Mouse (Mus musculus) yolk sac, embryonic 10.5 days (tissue): ENCODE data around the gene Cdk8.

ENCODE experiments used
- DNase-seq: peaks from one replicate; pipeline ENCODE4 v3.0.0-alpha.2; 2017; ENCODE audit warnings: low spot score

Cdk8 gene

GRCm38 (mm10) chr5:146328941-146329340 is 97.9 kb downstream of the Cdk8 start:
- no peak for DNase-seq

DNA sequence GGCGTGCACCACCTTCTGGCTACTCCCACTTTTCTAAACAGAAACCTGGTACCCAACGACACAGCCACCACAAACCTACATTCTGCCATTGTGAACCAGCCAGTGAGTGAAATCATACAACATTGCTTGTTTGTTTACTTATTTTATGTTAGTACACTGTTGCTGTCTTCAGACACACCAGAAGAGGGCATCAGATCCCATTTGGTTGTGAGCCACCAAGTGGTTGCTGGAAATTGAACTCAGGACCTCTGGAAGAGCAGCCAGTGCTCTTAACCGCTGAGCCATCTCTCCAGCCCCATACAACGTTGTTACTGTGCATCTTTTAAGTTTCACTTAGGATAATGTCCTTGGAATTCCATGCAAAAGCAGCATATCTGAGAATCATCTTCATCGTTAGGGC is 98.5 kb downstream of the Cdk8 start:
- no peak for DNase-seq

DNA sequence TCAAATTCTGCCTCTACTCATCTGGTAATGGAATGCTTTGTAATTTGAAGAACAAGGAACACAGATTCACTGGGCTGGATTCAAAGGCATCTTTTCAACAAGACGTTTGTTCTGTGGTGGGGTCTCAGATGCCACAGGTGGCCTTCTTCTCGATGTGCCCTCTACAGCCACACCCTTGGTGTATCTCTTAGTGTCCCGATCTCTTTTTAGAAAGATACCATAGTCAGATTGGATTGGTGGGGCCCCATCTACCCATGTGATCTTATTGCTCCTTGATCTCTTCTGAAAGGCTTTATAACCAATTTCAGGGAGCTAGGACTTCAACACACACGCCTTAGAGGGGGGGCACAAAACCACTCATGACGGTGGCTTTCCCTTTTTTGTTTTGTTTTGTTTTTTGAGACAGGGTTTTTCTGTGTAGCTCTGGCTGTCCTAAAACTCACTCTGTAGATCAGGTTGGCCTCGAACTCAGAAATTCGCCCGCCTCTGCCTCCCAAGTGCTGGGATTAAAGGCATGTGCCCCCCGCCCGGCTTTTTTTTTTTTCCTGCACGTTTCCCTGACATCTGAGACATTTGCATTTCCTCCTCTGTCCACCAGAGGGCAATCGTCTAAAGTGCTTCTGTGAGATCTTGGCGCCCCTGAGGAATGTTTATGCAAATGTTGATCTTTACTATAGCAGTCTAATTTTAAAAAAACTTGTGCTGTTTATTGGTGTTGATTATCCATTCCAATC is 99.2 kb downstream of the Cdk8 start:
- peak; percentile 24 for DNase-seq

DNA sequence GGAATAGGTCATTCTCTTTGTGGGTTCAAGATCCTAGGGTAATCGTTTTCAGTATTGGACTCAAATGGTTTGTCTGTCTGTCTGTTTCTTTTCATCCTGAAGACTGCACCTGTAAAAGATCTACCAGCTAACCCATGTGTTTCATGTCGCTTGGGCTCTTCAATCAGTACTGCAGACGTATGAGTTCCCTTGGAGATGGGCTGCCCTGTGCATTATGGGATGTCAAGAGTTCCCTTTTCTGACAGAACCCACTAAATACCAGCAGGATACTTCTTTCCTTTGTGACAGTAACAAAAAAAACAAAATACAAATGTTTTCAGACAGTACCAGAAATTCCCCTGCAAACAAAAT is 99.7 kb downstream of the Cdk8 start:
- no peak for DNase-seq

GRCm38 (mm10) chr5:146331131-146331530 is 100.1 kb downstream of the Cdk8 start:
- DNase-seq, result no peak

DNA sequence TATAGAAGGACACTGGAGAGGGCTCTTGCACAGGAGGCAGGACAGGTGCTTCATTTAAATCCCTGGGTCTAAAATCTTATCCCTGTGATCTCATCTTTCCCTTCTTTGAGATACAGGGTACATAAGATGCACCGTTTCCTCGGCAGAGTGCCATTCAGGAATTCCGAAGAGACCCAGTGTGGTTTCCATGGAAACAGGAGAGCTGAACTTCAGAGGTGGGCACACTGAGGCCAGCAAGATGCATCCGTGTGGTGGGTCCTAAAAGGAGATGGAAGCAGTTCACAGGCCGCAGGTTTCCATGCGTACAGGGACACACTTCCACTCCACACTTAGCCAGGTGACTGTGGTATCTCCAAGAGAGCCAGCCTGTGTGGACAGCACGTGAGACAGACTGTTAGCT is 101.5 kb downstream of the Cdk8 start:
- no peak for DNase-seq

- no peak for DNase-seq
Observed at GRCm38 (mm10) chr5:146334410-146334809, 103.4 kb downstream of the Cdk8 start.

GRCm38 (mm10) chr5:146338064-146338463 is 107.0 kb downstream of the Cdk8 start:
- DNase-seq, result no peak

GRCm38 (mm10) chr5:146340037-146340436 is 109.0 kb downstream of the Cdk8 start:
- DNase-seq, result no peak

GRCm38 (mm10) chr5:146344911-146345686 is 114.1 kb downstream of the Cdk8 start:
- no peak for DNase-seq

DNA sequence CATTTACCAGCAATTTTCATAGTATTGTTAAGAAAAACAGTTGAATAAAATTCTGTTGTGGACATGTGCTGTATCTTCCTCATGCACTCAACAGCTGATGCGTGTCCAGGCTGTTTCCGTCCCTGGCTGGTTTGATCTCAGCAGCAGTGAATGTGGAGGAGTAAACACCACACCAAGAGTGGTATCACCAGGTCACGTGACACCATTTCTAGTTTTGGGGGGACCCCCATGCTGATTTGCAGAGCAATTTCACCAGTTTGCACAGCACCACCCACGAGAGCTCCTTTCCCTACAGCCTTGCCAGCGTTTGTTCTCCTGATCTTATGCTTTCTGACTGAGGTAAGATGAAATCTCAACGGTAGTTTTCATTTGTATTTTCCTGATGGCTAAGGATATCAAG is 116.1 kb downstream of the Cdk8 start:
- DNase-seq, result no peak

GRCm38 (mm10) chr5:146349183-146349582 is 118.2 kb downstream of the Cdk8 start:
- DNase-seq, result no peak

DNA sequence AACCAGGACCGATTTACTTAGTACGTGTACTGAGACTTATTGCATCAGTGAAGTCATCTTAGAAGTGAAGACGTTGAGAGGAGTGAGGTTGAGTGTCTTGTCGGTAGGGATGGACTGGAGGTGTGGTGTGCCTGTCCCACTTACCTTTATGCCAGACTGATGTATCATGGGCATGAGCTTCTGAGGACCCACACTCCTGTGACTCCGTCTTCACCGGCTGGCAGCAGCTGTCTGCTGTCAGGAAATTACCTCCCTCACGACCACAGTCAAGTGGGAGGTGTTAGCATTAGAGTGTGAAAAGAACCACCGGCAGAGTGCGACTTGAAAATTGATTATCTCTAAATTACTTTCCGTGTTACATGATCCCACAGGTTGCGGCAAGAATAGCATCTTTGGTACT is 119.8 kb downstream of the Cdk8 start:
- no peak for DNase-seq

- DNase-seq, result no peak
Observed at GRCm38 (mm10) chr5:146352006-146352405, 121.0 kb downstream of the Cdk8 start.
